Mouse (Mus musculus): ENCODE measurements around the gene AI467606.

DNA sequence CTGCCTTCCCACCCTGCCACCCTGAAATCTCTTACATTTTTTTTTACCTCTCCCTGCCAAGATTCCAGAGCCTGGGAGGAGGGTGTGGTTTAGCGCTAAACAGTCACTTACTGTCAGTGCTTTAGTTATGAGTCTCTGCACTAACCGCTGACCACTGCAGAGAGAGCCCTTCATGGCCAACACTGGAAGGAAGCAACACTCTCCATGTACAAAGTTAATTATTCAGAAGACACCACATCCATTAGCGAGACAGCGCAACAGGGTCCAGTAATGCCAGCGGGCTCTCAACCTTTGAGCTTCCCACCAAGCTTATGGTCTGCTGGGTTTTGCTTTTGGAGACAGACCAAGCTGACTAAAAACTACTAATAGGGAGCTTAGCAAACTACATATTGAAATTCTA is 15.0 kb upstream of the AI467606 start:
- TF ChIP-seq CTCF (IDR thresholded peaks at IDR 0.05; ENCODE audit: extremely low read depth, insufficient read depth, low read length): no peak
- no peak for TF ChIP-seq POLR2A (IDR thresholded peaks at IDR 0.05; ENCODE audit: extremely low read depth, insufficient read depth, low read length)

All from cortical plate, adult 2 months (tissue).